Mouse (Mus musculus) gastrocnemius, postnatal 36 days (tissue): ENCODE measurements around the gene Tex33. TPM values are rescaled to one million over a fixed set of nuclear protein-coding genes. Genes with fewer than 3 reads are reported as not detected.
"Not testable (repeated sequence)": the region's sequence is repeated elsewhere in the genome, so short reads cannot be mapped to it uniquely, and the experiment has no call there.

Experiments
- DNase-seq, 2 experiments: peaks; one replicate each; pipeline ENCODE4 v3.0.0; 2022
- intact Hi-C: fragments of 180-260 bp; cut with DNase I; formaldehyde crosslinking; loops from one replicate; pipeline ENCODE4 v1.15.1; 2025
- microRNA-seq, 2 experiments: library from miRNA; unstranded; fragments of <30 nt; microRNA quantifications; one replicate each; pipeline ENCODE4 v1.2.0; 2021
- total RNA-seq, 2 experiments: library from RNA; stranded (reverse); gene quantifications; 2 replicates each; pipeline ENCODE4 v1.2.3; 2021

Tex33 gene
- total RNA-seq, 2 experiments from 2014 or later: not detected

DNA sequence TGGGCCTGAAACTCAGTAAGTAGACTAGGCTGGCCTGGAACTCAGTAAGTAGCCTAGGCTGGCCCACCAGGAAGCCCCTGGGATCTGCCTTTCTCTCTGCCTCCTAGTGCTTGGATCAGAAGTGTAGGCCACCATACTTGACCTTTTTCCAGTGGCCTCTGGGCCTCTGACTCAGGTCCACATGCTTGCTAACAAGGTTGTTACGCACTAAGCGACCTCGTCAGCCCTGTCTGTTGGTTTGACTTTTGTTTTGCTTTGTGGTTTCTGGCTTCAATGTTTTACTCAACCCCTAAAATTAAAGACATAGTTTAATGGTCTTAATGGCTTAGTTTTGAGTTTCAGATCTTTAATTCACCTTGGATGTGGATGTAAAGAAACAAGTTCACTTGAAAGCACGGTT is 65.0 kb downstream of the Tex33 start:
- no peak for DNase-seq
- intact Hi-C loops: no loop called here

DNA sequence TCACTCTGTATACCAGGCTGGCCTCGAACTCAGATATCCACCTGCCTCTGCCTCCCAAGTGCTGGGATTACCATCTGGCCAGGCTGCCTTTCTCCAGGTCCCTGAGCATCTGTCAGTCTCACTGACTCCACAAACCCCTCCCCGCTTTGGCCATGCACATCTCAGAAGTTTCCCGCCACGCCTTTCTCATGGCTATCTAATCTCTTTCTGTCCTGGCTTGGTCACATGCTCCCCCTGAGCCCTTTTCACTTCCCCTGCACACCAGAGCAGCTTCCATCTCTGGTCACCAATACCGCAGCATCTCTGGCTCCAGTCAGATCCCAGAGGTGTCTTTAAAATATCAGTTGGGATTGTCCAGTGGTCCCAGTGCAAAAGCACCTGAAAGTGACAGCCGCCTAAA is 65.7 kb downstream of the Tex33 start:
- intact Hi-C loops, DNase-seq: not testable (repeated sequence)

DNA sequence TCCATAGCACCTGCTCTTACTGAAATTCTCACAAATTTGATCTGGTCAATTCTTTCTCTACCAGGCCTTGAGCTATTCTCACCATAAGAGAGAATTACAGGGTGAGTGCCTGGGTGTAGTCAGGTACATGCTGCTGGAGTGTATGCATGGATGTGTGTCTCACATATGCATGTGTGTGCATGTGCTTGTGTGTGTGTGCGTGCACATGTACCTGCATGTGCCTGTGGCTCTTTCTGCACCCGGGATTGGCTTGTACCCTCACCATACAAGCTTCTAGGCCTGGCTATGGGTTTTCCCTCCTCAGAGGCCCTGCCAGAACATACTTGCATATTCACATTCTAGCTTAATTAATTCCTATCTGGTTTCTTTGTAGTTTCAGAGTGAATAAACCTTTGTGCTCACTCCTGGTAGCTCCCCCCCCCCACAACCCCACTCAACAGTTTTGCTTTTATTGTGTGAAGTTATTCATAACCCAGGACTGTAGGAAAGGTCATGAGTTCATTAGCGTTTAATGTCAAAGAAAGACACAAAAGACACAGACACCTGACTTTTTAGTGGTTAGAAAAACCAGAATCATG is 67.1 kb downstream of the Tex33 start:
- DNase-seq: no peak
- intact Hi-C loops: no loop called here

Small RNA genes within 50 kb of the gene (microRNA-seq; reads per million reads assigned to microRNA genes)
- gene Mir7676-2: 0 reads per million in 2 experiments

Other genes with a start within 250 kb of the Tex33 start
- gene Ift27, start 221.8 kb downstream of the Tex33 start, total RNA-seq: 10 to 100 TPM; 18.0 to 27.2 TPM
- gene Pvalb, start 189.5 kb downstream of the Tex33 start, total RNA-seq: over 10,000 TPM; 16,417 to 20,637 TPM
- gene Ncf4, start 151.1 kb downstream of the Tex33 start, total RNA-seq: 1 to 10 TPM in 1 of 2 experiments, under 1 TPM in 1; 0.91 to 1.2 TPM
- under 1 TPM; 0.31 to 0.44 TPM for gene Csf2rb2, start 90.2 kb downstream of the Tex33 start, total RNA-seq
- gene Csf2rb, start 70.2 kb downstream of the Tex33 start, total RNA-seq: 1 to 10 TPM in 1 of 2 experiments, under 1 TPM in 1; 0.69 to 1.2 TPM
- 10 to 100 TPM; 22.1 to 24.1 TPM for gene Tst, start 10.0 kb upstream of the Tex33 start, total RNA-seq
- gene Mpst, start 10.5 kb upstream of the Tex33 start, total RNA-seq: 10 to 100 TPM; 55.3 to 59.5 TPM
- 10 to 100 TPM; 14.2 to 15.9 TPM for gene Kctd17, start 32.7 kb upstream of the Tex33 start, total RNA-seq
- not detected for gene Tmprss6, start 72.7 kb upstream of the Tex33 start, total RNA-seq
- not detected for gene Il2rb, start 99.4 kb upstream of the Tex33 start, total RNA-seq
- 10 to 100 TPM in 1 of 2 experiments, 1 to 10 TPM in 1; 9.4 to 11.2 TPM for gene C1qtnf6, start 135.5 kb upstream of the Tex33 start, total RNA-seq
- not detected for gene Sstr3, start 148.8 kb upstream of the Tex33 start, total RNA-seq
- 1 to 10 TPM in 1 of 2 experiments, under 1 TPM in 1; 0.42 to 1.4 TPM for gene Rac2, start 176.9 kb upstream of the Tex33 start, total RNA-seq
- gene Cyth4, start 201.1 kb upstream of the Tex33 start, total RNA-seq: 1 to 10 TPM; 2.0 to 2.1 TPM